Mouse (Mus musculus): ENCODE measurements around the gene Lsm10. TPM values are rescaled to one million over a fixed set of nuclear protein-coding genes. Genes with fewer than 3 reads are reported as not detected.
A peak's percentile ranks its signal among the peaks of the same experiment; 100 is the strongest.

The Lsm10 gene
- polyA plus RNA-seq, 1 experiment from 2014 or later: 42.2 TPM

DNA sequence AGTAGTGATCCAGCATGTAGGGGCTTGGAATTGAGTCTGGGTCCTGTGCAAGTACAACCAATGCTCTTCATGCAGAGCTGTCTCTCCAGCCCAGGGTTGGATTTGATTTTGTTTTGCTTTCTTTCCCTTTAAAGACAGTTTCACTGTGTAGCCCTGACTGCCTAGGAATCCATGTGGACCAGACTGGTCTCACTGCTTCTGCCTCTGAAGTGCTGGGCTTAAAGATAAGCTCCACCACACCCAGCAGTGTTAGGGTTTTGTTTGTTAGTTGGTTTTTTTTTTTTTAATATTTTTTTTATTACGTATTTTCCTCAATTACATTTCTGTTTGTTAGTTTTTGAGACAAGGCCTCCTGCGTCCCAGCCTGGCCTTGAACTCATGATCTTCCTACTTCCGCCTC lies 2.9 kb downstream of the Lsm10 start:
- H3K9ac ChIP-seq: no peak overlapping the region
- ATAC-seq (replicated peaks; ENCODE audit: insufficient number of reproducible peaks, insufficient read depth, low FRiP score, low read depth): no peak
- 86% methylated on average over 3 of the region's 3 CpGs for WGBS
- peak overlapping the region; percentile 78 for H3K27ac ChIP-seq
- H3K27me3 ChIP-seq: no peaks in the 10 kb centered on the region
- 0 out of 2 replicates have a peak, but pooled peaks cover 3% of the 10 kb centered on the region for H3K36me3 ChIP-seq
- H3K9me3 ChIP-seq (replicated peaks): no peaks in the 10 kb centered on the region
- peaks cover 55% of the 10 kb centered on the region for H3K4me1 ChIP-seq (replicated peaks)
- peak overlapping the region; percentile 37 for H3K4me2 ChIP-seq
- no peak overlapping the region for H3K4me3 ChIP-seq

- H3K27ac ChIP-seq: 0 out of 2 replicates have a peak overlapping the region, but pooled peaks have one; percentile 78
- no peak overlapping the region for H3K4me2 ChIP-seq
- H3K36me3 ChIP-seq: 0 out of 2 replicates have a peak, but pooled peaks cover 3% of the 10 kb centered on the region
- no peak overlapping the region for H3K9ac ChIP-seq
- H3K9me3 ChIP-seq (replicated peaks): no peaks in the 10 kb centered on the region
- 84% methylated on average over 3 of the region's 3 CpGs for WGBS
- no peak overlapping the region for H3K4me3 ChIP-seq
- no peak for ATAC-seq (replicated peaks; ENCODE audit: insufficient number of reproducible peaks, insufficient read depth, low FRiP score, low read depth)
- no peaks in the 10 kb centered on the region for H3K27me3 ChIP-seq
- H3K4me1 ChIP-seq (replicated peaks): peaks cover 69% of the 10 kb centered on the region
Measured at GRCm38 (mm10) chr4:126100764-126101163, 4.3 kb downstream of the Lsm10 start.

DNA sequence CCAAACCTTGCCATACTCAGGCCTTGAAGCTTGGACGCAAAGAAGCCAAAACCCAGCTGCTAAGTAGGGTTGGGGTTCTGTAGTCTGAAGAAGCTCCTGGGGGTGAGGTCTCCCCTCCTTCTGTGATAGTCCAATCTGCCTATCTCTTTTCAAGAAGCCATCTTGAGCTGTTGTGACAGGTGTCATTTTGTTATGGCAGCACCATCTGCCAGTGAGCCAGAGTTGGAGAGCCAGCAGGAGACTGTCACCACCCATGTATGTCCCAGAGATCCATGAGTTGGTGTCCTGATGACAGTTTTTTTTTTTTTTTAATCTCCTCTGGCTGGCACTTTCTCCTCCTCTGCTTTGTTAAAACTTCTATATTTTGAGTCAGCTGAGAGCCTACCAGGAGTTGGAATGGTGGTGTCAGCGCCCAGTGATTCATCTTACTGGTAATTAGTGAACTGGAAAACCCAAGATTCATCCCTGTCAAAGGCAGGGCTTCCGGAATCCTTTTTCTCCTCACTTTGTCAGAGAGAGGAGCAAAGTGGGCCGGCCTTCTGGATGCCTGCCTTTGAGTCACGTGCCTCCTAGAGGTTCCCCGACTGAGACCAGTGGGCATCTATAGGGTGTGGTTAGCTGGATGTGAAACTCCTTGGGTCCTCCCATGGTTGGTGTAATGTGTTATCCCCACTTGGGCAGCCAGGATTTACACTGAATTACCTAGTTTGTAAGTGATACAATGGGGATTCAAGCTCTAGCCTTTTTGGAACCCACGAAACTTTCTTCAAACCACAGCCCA lies 5.8 kb downstream of the Lsm10 start:
- peak overlapping the region; percentile 94 for H3K27ac ChIP-seq

GRCm38 (mm10) chr4:126103057-126103581 lies 6.7 kb downstream of the Lsm10 start:
- no peaks in the 10 kb centered on the region for H3K9me3 ChIP-seq (replicated peaks)
- H3K4me3 ChIP-seq: peak overlapping the region; percentile 94
- ATAC-seq (replicated peaks; ENCODE audit: insufficient number of reproducible peaks, insufficient read depth, low FRiP score, low read depth): peak; percentile 68
- under 1% methylated on average over 15 of the region's 15 CpGs for WGBS
- H3K4me2 ChIP-seq: peak overlapping the region; percentile 90
- H3K9ac ChIP-seq: peak overlapping the region; percentile 36
- 0 out of 2 replicates have a peak, but pooled peaks cover under 1% of the 10 kb centered on the region for H3K36me3 ChIP-seq
- H3K4me1 ChIP-seq (replicated peaks): peaks cover 61% of the 10 kb centered on the region
- no peaks in the 10 kb centered on the region for H3K27me3 ChIP-seq
- H3K27ac ChIP-seq: peak overlapping the region; percentile 94

More for the DNA sequence above, 5.8 kb downstream of the Lsm10 start:
- Histone ChIP-seq H3K4me3 (peak overlapping the region; percentile 94; the same call in 1 of the 2 replicates), H3K4me2 (peak overlapping the region; percentile 90), H3K36me3 (0 out of 2 replicates have a peak, but pooled peaks cover 3% of the 10 kb centered on the region), H3K4me1 (replicated peaks) (peaks cover 63% of the 10 kb centered on the region), H3K9ac (peak overlapping the region; percentile 36), H3K9me3 (replicated peaks) (no peaks in the 10 kb centered on the region), H3K27me3 (no peaks in the 10 kb centered on the region)
- 46% methylated on average over 7 of the region's 7 CpGs for WGBS
- no peak for ATAC-seq (replicated peaks; ENCODE audit: insufficient number of reproducible peaks, insufficient read depth, low FRiP score, low read depth)

GRCm38 (mm10) chr4:126103590-126104068 lies 7.2 kb downstream of the Lsm10 start, which contains the start of gene Stk40:
Gene Stk40, plus strand, starts transcription at chr4:126103957.
- Histone ChIP-seq H3K27me3 (no peaks in the 10 kb centered on the region), H3K4me1 (replicated peaks) (peaks cover 66% of the 10 kb centered on the region), H3K36me3 (no peaks in the 10 kb centered on the region), H3K4me2 (peak within 1 kb of the TSS; percentile 90), H3K27ac (peak within 1 kb of the TSS; percentile 94), H3K9ac (peak within 1 kb of the TSS; percentile 90), H3K9me3 (replicated peaks) (no peaks in the 10 kb centered on the region), H3K4me3 (peak within 1 kb of the TSS; percentile 94)
- peak; percentile 94 for ATAC-seq (replicated peaks; ENCODE audit: insufficient number of reproducible peaks, insufficient read depth, low FRiP score, low read depth)
- WGBS: 2% methylated on average over 34 of the region's 34 CpGs

- Histone ChIP-seq H3K4me1 (replicated peaks) (peaks cover 66% of the 10 kb centered on the region), H3K9me3 (replicated peaks) (no peaks in the 10 kb centered on the region), H3K27ac (peak overlapping the region; percentile 94), H3K27me3 (no peaks in the 10 kb centered on the region), H3K36me3 (no peaks in the 10 kb centered on the region), H3K9ac (peak overlapping the region; percentile 90), H3K4me2 (peak overlapping the region; percentile 90), H3K4me3 (peak overlapping the region; percentile 94)
- ATAC-seq (replicated peaks; ENCODE audit: insufficient number of reproducible peaks, insufficient read depth, low FRiP score, low read depth): peak; percentile 7; the same call in 1 of the 2 replicates
- WGBS: 2% methylated on average over 34 of the region's 34 CpGs
Measured at GRCm38 (mm10) chr4:126104261-126105075, 8.0 kb downstream of the Lsm10 start.

DNA sequence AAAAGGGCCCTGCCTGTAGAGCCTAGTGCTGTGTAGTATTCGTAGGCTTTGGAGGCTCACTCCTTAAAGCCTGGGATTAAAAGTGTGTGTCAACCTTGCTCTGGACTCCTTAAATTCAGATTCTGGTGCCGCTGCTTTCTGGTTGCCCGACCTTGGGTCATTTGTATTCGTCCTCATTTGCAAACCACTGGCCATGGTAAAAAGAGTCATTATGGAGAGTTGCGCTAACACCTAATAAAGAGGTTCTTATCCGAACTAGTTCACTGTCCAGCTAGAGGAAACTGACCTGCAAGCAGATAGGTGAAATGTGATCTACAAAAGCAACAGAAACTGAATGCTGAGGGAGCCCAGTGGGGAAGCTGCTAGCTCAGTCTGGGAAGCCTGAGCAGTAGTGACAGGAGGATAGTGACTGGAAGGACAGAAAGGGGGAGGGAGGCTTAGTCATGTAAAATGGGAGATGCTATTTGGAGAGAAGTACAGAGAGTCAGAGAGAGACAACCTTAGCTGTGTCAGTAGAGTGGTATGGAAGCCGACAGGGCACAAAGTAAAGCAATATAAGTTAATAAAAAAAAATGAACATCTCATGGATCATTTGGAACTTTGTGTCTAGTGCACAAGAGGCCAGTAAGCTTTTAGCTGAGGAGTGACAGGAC lies 8.8 kb downstream of the Lsm10 start:
- 63% methylated on average over 7 of the region's 7 CpGs for WGBS
- peak overlapping the region; percentile 23; the same call in 1 of the 2 replicates for H3K9ac ChIP-seq

GRCm38 (mm10) chr4:126108061-126108740 lies 11.8 kb downstream of the Lsm10 start:
- Histone ChIP-seq H3K4me1 (replicated peaks) (peaks cover 70% of the 10 kb centered on the region), H3K9ac (peak overlapping the region; percentile 11; the same call in 1 of the 2 replicates), H3K4me3 (no peak overlapping the region), H3K36me3 (no peaks in the 10 kb centered on the region), H3K9me3 (replicated peaks) (no peaks in the 10 kb centered on the region), H3K27me3 (no peaks in the 10 kb centered on the region), H3K4me2 (no peak overlapping the region), H3K27ac (peak overlapping the region; percentile 97)
- no peak for ATAC-seq (replicated peaks; ENCODE audit: insufficient number of reproducible peaks, insufficient read depth, low FRiP score, low read depth)
- 53% methylated on average over 8 of the region's 8 CpGs for WGBS

More for the DNA sequence above, 8.8 kb downstream of the Lsm10 start:
- Histone ChIP-seq H3K9me3 (replicated peaks) (no peaks in the 10 kb centered on the region), H3K27me3 (no peaks in the 10 kb centered on the region), H3K36me3 (no peaks in the 10 kb centered on the region), H3K4me2 (peak overlapping the region; percentile 90), H3K4me3 (peak overlapping the region; percentile 94), H3K27ac (no peak overlapping the region), H3K4me1 (replicated peaks) (peaks cover 66% of the 10 kb centered on the region)
- no peak for ATAC-seq (replicated peaks; ENCODE audit: insufficient number of reproducible peaks, insufficient read depth, low FRiP score, low read depth)

- H3K27me3 ChIP-seq: no peaks in the 10 kb centered on the region
- no peaks in the 10 kb centered on the region for H3K36me3 ChIP-seq
- peak overlapping the region; percentile 19; the same call in 1 of the 2 replicates for H3K4me3 ChIP-seq
- H3K4me2 ChIP-seq: peak overlapping the region; percentile 56
- no peak for ATAC-seq (replicated peaks; ENCODE audit: insufficient number of reproducible peaks, insufficient read depth, low FRiP score, low read depth)
- peak overlapping the region; percentile 97 for H3K27ac ChIP-seq
- H3K9ac ChIP-seq: peak overlapping the region; percentile 37; the same call in 1 of the 2 replicates
- peaks cover 71% of the 10 kb centered on the region for H3K4me1 ChIP-seq (replicated peaks)
- H3K9me3 ChIP-seq (replicated peaks): no peaks in the 10 kb centered on the region
- WGBS: 55% methylated on average over 10 of the region's 10 CpGs
Measured at GRCm38 (mm10) chr4:126109613-126110373, 13.4 kb downstream of the Lsm10 start.
